Mouse (Mus musculus): ENCODE data around the gene Glo1. TPM values are rescaled to one million over a fixed set of nuclear protein-coding genes. Genes with fewer than 3 reads are reported as not detected.
"Not testable (repeated sequence)": the region's sequence is repeated elsewhere in the genome, so short reads cannot be mapped to it uniquely, and the experiment has no call there.

Glo1 gene
- polyA plus RNA-seq, 1 experiment from 2014 or later: 194 TPM

GRCm38 (mm10) chr17:30640896-30641295 is 14.2 kb upstream of the Glo1 start:
- Histone ChIP-seq H3K9me3 (no peaks in the 10 kb centered on the region), H3K27me3 (replicated peaks) (no peaks in the 10 kb centered on the region), H3K27ac (replicated peaks) (no peak overlapping the region), H3K4me3 (no peak overlapping the region), H3K9ac (no peak overlapping the region), H3K4me1 (peaks cover 5% of the 10 kb centered on the region; the same call in 1 of the 2 replicates), H3K4me2 (no peak overlapping the region), H3K36me3 (no peaks in the 10 kb centered on the region)
- WGBS: 88% methylated on average over 5 of the region's 5 CpGs
- ATAC-seq (ENCODE audit: extremely low read depth, insufficient number of reproducible peaks, low FRiP score, low TSS enrichment): no peak

GRCm38 (mm10) chr17:30638996-30639395 is 12.3 kb upstream of the Glo1 start:
- H3K4me1 ChIP-seq: peaks cover 10% of the 10 kb centered on the region
- H3K9me3 ChIP-seq: no peaks in the 10 kb centered on the region
- H3K27me3 ChIP-seq (replicated peaks): no peaks in the 10 kb centered on the region
- H3K27ac ChIP-seq (replicated peaks): no peak overlapping the region
- 46% methylated on average over 2 of the region's 2 CpGs for WGBS
- no peak overlapping the region for H3K4me2 ChIP-seq
- H3K4me3 ChIP-seq: no peak overlapping the region
- H3K9ac ChIP-seq: no peak overlapping the region
- no peaks in the 10 kb centered on the region for H3K36me3 ChIP-seq
- ATAC-seq (ENCODE audit: extremely low read depth, insufficient number of reproducible peaks, low FRiP score, low TSS enrichment): no peak

GRCm38 (mm10) chr17:30637714-30638113 is 11.0 kb upstream of the Glo1 start:
- Histone ChIP-seq H3K9me3 (no peaks in the 10 kb centered on the region), H3K36me3 (no peaks in the 10 kb centered on the region), H3K4me3 (no peak overlapping the region), H3K4me2 (no peak overlapping the region), H3K4me1 (peaks cover 10% of the 10 kb centered on the region), H3K9ac (no peak overlapping the region), H3K27me3 (replicated peaks) (no peaks in the 10 kb centered on the region), H3K27ac (replicated peaks) (no peak overlapping the region)
- no peak for ATAC-seq (ENCODE audit: extremely low read depth, insufficient number of reproducible peaks, low FRiP score, low TSS enrichment)
- 32% methylated on average over 1 of the region's 1 CpGs for WGBS

GRCm38 (mm10) chr17:30635367-30635766 is 8.7 kb upstream of the Glo1 start:
- Histone ChIP-seq H3K9ac (peak overlapping the region; percentile 48), H3K27me3 (replicated peaks) (no peaks in the 10 kb centered on the region), H3K4me1 (peaks cover 10% of the 10 kb centered on the region), H3K4me2 (peak overlapping the region; percentile 65), H3K9me3 (no peaks in the 10 kb centered on the region), H3K36me3 (no peaks in the 10 kb centered on the region), H3K4me3 (peak overlapping the region; percentile 47), H3K27ac (replicated peaks) (no peak overlapping the region)
- 16% methylated on average over 15 of the region's 17 CpGs for WGBS
- no peak for ATAC-seq (ENCODE audit: extremely low read depth, insufficient number of reproducible peaks, low FRiP score, low TSS enrichment)

GRCm38 (mm10) chr17:30624132-30624531 is 2.5 kb downstream of the Glo1 start, which contains the start of gene Dnah8:
TSS of gene Dnah8 (plus strand) at chr17:30624354.
- not testable (repeated sequence) for H3K4me2 ChIP-seq; H3K9me3 ChIP-seq; H3K27me3 ChIP-seq (replicated peaks); H3K4me1 ChIP-seq; ATAC-seq (ENCODE audit: extremely low read depth, insufficient number of reproducible peaks, low FRiP score, low TSS enrichment); H3K4me3 ChIP-seq; H3K9ac ChIP-seq; H3K36me3 ChIP-seq; H3K27ac ChIP-seq (replicated peaks)
- WGBS: no CpG with 5 or more reads among the region's 20 CpGs

GRCm38 (mm10) chr17:30623200-30623599 is 3.5 kb downstream of the Glo1 start:
- 78% methylated on average over 3 of the region's 3 CpGs for WGBS
- H3K9ac ChIP-seq: no peak overlapping the region
- no peaks in the 10 kb centered on the region for H3K36me3 ChIP-seq
- ATAC-seq (ENCODE audit: extremely low read depth, insufficient number of reproducible peaks, low FRiP score, low TSS enrichment): no peak
- no peaks in the 10 kb centered on the region for H3K27me3 ChIP-seq (replicated peaks)
- no peak overlapping the region for H3K4me2 ChIP-seq
- no peaks in the 10 kb centered on the region for H3K4me1 ChIP-seq
- H3K9me3 ChIP-seq: no peaks in the 10 kb centered on the region
- no peak overlapping the region for H3K27ac ChIP-seq (replicated peaks)
- no peak overlapping the region for H3K4me3 ChIP-seq

GRCm38 (mm10) chr17:30621450-30621849 is 5.2 kb downstream of the Glo1 start:
- ATAC-seq (ENCODE audit: extremely low read depth, insufficient number of reproducible peaks, low FRiP score, low TSS enrichment): no peak
- H3K9ac ChIP-seq: no peak overlapping the region
- 63% methylated on average over 4 of the region's 4 CpGs for WGBS

GRCm38 (mm10) chr17:30620548-30620947 is 6.1 kb downstream of the Glo1 start:
- Histone ChIP-seq H3K9me3 (no peaks in the 10 kb centered on the region), H3K4me3 (no peak overlapping the region), H3K9ac (no peak overlapping the region), H3K27me3 (replicated peaks) (no peaks in the 10 kb centered on the region), H3K4me1 (no peaks in the 10 kb centered on the region), H3K36me3 (no peaks in the 10 kb centered on the region), H3K27ac (replicated peaks) (no peak overlapping the region), H3K4me2 (no peak overlapping the region)
- 56% methylated on average over 2 of the region's 2 CpGs for WGBS
- ATAC-seq (ENCODE audit: extremely low read depth, insufficient number of reproducible peaks, low FRiP score, low TSS enrichment): no peak

More at GRCm38 (mm10) chr17:30621450-30621849, 5.2 kb downstream of the Glo1 start:
- H3K4me1 ChIP-seq: no peaks in the 10 kb centered on the region
- H3K4me3 ChIP-seq: no peak overlapping the region
- H3K27me3 ChIP-seq (replicated peaks): no peaks in the 10 kb centered on the region
- H3K27ac ChIP-seq (replicated peaks): no peak overlapping the region
- H3K9me3 ChIP-seq: no peaks in the 10 kb centered on the region
- H3K36me3 ChIP-seq: no peaks in the 10 kb centered on the region
- no peak overlapping the region for H3K4me2 ChIP-seq

GRCm38 (mm10) chr17:30619153-30619552 is 7.5 kb downstream of the Glo1 start:
- H3K4me3 ChIP-seq: no peak overlapping the region
- no peaks in the 10 kb centered on the region for H3K36me3 ChIP-seq
- no peaks in the 10 kb centered on the region for H3K4me1 ChIP-seq
- no peak overlapping the region for H3K9ac ChIP-seq
- H3K27ac ChIP-seq (replicated peaks): no peak overlapping the region
- H3K4me2 ChIP-seq: no peak overlapping the region
- no peaks in the 10 kb centered on the region for H3K27me3 ChIP-seq (replicated peaks)
- no peak for ATAC-seq (ENCODE audit: extremely low read depth, insufficient number of reproducible peaks, low FRiP score, low TSS enrichment)
- H3K9me3 ChIP-seq: no peaks in the 10 kb centered on the region
- WGBS: 44% methylated on average over 2 of the region's 2 CpGs

GRCm38 (mm10) chr17:30618136-30618891 is 8.4 kb downstream of the Glo1 start:
- H3K9ac ChIP-seq: no peak overlapping the region
- ATAC-seq (ENCODE audit: extremely low read depth, insufficient number of reproducible peaks, low FRiP score, low TSS enrichment): no peak
- H3K36me3 ChIP-seq: no peaks in the 10 kb centered on the region
- H3K27ac ChIP-seq (replicated peaks): no peak overlapping the region
- no peaks in the 10 kb centered on the region for H3K9me3 ChIP-seq
- WGBS: 71% methylated on average over 3 of the region's 3 CpGs
- no peaks in the 10 kb centered on the region for H3K4me1 ChIP-seq
- H3K27me3 ChIP-seq (replicated peaks): no peaks in the 10 kb centered on the region
- no peak overlapping the region for H3K4me2 ChIP-seq
- H3K4me3 ChIP-seq: no peak overlapping the region

- WGBS: 75% methylated on average over 5 of the region's 5 CpGs
- Histone ChIP-seq H3K9me3 (no peaks in the 10 kb centered on the region), H3K36me3 (no peaks in the 10 kb centered on the region), H3K4me3 (no peak overlapping the region), H3K27ac (replicated peaks) (no peak overlapping the region), H3K9ac (no peak overlapping the region), H3K27me3 (replicated peaks) (no peaks in the 10 kb centered on the region), H3K4me2 (no peak overlapping the region), H3K4me1 (peaks cover 11% of the 10 kb centered on the region)
- ATAC-seq (ENCODE audit: extremely low read depth, insufficient number of reproducible peaks, low FRiP score, low TSS enrichment): no peak
Observed at GRCm38 (mm10) chr17:30616203-30616602, 10.5 kb downstream of the Glo1 start.

- no peak for ATAC-seq (ENCODE audit: extremely low read depth, insufficient number of reproducible peaks, low FRiP score, low TSS enrichment)
- no peaks in the 10 kb centered on the region for H3K9me3 ChIP-seq
- H3K27me3 ChIP-seq (replicated peaks): no peaks in the 10 kb centered on the region
- no peak overlapping the region for H3K27ac ChIP-seq (replicated peaks)
- H3K4me2 ChIP-seq: peak overlapping the region; percentile 74; the same call in 1 of the 2 replicates
- peaks cover 30% of the 10 kb centered on the region for H3K4me1 ChIP-seq
- no peaks in the 10 kb centered on the region for H3K36me3 ChIP-seq
- no peak overlapping the region for H3K4me3 ChIP-seq
- no peak overlapping the region for H3K9ac ChIP-seq
Observed at GRCm38 (mm10) chr17:30613350-30613749, 13.3 kb downstream of the Glo1 start.
